Comparison of ENCODE assay signal across 15 mouse cellular contexts in the genomic region with DNA sequence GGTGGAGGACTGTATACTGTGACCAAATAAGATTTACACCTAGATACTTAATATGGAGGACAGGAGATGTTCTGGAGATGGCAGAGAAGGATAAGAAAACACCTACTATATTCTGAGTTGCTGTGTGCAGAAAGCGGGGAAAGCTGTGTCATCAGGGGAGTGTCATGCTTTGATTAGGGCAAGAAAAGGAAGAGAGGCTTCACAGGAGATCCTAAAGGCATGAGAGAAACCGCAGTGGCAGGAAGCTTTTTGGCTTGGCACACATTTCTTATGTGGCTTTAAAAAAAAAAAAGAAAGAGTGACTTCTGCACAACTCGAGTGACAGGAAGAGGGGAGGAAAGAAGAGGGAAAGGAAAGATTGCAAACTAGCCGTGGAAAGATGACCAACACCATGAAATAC. TPM values are rescaled to one million over a fixed set of nuclear protein-coding genes. Genes with fewer than 3 reads are reported as not detected.
A peak's percentile ranks its signal among the peaks of the same experiment; 100 is the strongest.
DNase-seq lines count a peak whose midpoint lies in the region; ATAC-seq lines count a peak whose summit lies in the region.
"Had no signal": no experiment of that assay in that cellular context is flagged by ENCODE, and none has a peak within 500 bp of the region (broad histone marks: within the 10 kb centered on the region; RNA-seq: fewer than 3 reads in every experiment).

No protein-coding gene starts in this region.

- ATAC-seq in megakaryocyte, adult 5-6 weeks (ENCODE audit: poor library complexity, severe bottlenecking), result peak; percentile 43
- ATAC-seq: forebrain, embryonic 16.5 days had no signal

- DNase-seq in heart, adult 11 months, result peak; percentile 76
- DNase-seq in heart, postnatal 4 days, result no peak
- peak; percentile 72 for DNase-seq in induced T-regulatory cell, adult 2 months (ENCODE audit: low read depth)
- peak; percentile 21 for DNase-seq in thymus, postnatal 4 days
- no peak for DNase-seq in ovary, adult 18-20 months (ENCODE audit: low spot score)
- DNase-seq in kidney, postnatal 4 days, result no peak
- no peak for DNase-seq in right cerebral cortex, postnatal 14 days
- DNase-seq: adrenal gland, adult 2 months; heart, postnatal 10 days; lung, postnatal 10 days; midbrain, embryonic 14.5 days; right cerebral cortex, postnatal 25 days had no signal

RNA-seq across cellular contexts. Expression of a gene that starts 4.5 kb away (rescaled TPM):
- total RNA-seq in heart, postnatal 4 days (2021), result 10 to 100 TPM; 41.2 to 41.6 TPM
- total RNA-seq in megakaryocyte, adult 5-6 weeks (2015), result 35.9 and 38.4 TPM in 2 replicates
- 35.1 and 39.4 TPM in 2 replicates for total RNA-seq in megakaryocyte, adult 5-6 weeks (2017)

RNA-seq across cellular contexts. Expression of a gene that starts 21.8 kb away (rescaled TPM):
- under 1 TPM; 0.81 to 0.90 TPM for total RNA-seq in heart, postnatal 4 days (2021)
- total RNA-seq in megakaryocyte, adult 5-6 weeks (2015), result 1.2 TPM in 1 of 2 replicates, not detected in the other
- total RNA-seq in megakaryocyte, adult 5-6 weeks (2017), result not detected in 2 replicates

RNA-seq across cellular contexts. Expression of a gene that starts 22.3 kb away (rescaled TPM):
- 10 to 100 TPM; 14.3 to 16.3 TPM for total RNA-seq in heart, postnatal 4 days (2021)
- total RNA-seq in megakaryocyte, adult 5-6 weeks (2015), result 7.5 and 10.3 TPM in 2 replicates
- total RNA-seq in megakaryocyte, adult 5-6 weeks (2017), result 5.2 and 5.4 TPM in 2 replicates

RNA-seq across cellular contexts. Expression of a gene that starts 49.7 kb away (rescaled TPM):
- total RNA-seq in heart, postnatal 4 days (2021), result not detected
- not detected in 2 replicates for total RNA-seq in megakaryocyte, adult 5-6 weeks (2015)
- total RNA-seq in megakaryocyte, adult 5-6 weeks (2017), result not detected in 2 replicates
- total RNA-seq: adrenal gland, adult 2 months; gastrocnemius, adult 8-10 months; heart, postnatal 10 days had no signal

Comparison
In these comparisons a context has a peak if more than half of its experiments do, and no peak if none do; other contexts are left out.
1. DNase-seq: peak in heart, adult 11 months (single experiment), induced T-regulatory cell, adult 2 months (single experiment) and thymus, postnatal 4 days (single experiment); none in heart, postnatal 4 days (single experiment), ovary, adult 18-20 months (single experiment), kidney, postnatal 4 days (0 of 2) and right cerebral cortex, postnatal 14 days (single experiment).